Mouse (Mus musculus) heart, postnatal 4 days (tissue): ENCODE measurements at regions not wholly inside any gene's neighbourhood (a gene's known extent, or its start where the extent isn't known, plus 50 kb on each side); places are given as distances from the start of the nearest gene placed in this dataset.
"Not testable (repeated sequence)": the region's sequence is repeated elsewhere in the genome, so short reads cannot be mapped to it uniquely, and the experiment has no call there.

Source experiments
- DNase-seq: peaks from one replicate; pipeline ENCODE4 v3.0.0; 2021

DNA sequence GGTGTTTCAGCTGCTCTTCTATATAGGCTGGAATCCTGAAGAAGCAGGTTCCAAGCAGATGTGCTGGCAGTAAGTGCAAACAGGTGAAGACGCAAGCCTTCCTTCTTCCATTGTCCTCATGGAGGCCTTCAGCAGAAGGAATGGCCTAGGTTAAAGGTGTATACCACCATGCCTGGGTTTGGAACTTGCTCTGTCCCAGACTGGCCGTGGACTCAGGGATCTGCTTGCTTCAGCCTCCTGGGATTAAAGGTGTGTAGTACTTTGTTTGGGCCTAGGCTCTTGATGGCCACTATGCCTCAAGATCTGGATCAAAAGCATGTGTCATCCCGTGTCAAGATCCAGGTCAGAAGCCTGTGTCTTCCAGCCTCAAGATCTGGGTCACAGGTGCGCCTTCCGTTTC is 257.0 kb upstream of the Nr5a2 start:
- DNase-seq = no peak

DNA sequence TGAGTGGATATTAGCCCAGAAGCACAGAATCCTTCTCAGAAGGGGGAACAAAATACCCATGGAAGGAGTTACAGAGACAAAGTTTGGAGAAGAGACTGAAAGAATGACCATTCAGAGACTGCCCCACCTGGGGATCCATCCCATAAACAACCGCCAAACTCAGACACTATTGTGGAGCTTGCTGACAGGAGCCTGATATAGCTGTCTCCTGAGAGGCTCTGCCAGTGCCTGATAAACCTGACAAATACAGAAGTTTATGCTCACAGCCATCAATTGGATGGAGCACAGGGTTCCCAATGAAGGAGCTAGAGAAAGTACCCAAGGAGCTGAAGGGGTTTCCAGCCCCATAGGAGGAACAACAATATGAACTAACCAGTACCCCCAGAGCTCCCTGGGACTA is 254.1 kb upstream of the Nr5a2 start:
- not testable (repeated sequence) for DNase-seq

DNA sequence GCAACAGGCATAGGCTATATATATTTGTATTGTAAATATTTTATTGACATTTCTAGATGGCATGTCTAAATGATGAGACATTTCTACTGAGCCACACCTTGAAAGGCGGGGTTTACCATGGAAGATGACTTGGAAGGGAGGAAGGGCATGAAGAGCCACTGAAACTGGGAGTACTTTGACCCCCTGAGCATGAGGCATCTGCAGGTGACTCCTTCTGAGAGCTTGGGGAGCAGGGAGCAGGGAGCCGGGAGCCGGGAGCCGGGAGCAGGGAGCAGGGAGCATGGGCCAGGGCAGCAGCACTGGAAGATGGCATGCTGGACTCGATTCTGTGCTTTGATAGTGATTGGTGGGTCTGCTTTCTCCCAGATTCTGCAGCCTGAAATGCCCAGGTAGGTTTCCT is 253.5 kb upstream of the Nr5a2 start:
- no peak for DNase-seq

DNA sequence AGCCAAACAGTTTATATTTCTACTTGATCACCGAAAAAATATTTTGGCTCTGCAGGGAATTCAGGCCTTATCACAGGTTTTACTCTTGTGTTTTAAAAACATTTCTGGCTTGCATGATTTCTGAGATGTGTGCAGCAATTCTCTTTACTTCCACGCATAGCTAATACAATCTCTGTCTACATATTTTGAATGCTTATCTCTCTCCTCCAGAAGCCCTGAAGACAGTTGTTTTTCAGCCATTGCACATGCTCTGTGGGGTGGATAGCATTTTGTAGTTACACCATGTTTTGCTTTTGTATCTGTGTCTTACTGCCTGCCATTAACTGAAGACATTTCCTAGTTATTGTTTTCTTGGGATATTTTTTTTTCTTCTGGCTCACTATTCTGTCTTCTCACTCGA is 252.6 kb upstream of the Nr5a2 start:
- no peak for DNase-seq

DNA sequence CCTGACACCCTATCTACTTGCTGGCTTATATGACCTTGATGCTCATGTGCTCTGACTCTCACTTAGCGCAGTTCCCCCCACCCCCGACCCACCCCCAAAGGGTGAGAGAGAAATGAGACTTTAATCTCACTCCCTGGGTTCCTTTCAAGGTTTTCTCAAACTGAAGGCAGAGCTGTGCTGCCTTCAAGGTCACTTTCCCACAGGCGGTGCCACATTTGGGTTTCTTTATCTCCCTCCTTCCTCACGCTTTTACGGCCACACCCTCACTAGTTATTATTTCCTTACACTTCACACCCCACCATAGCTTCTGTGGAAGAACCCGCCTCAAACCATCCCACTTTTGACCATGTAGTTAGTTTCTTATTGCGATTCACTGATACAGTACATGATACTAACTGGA is 244.1 kb upstream of the Nr5a2 start:
- DNase-seq = no peak

DNA sequence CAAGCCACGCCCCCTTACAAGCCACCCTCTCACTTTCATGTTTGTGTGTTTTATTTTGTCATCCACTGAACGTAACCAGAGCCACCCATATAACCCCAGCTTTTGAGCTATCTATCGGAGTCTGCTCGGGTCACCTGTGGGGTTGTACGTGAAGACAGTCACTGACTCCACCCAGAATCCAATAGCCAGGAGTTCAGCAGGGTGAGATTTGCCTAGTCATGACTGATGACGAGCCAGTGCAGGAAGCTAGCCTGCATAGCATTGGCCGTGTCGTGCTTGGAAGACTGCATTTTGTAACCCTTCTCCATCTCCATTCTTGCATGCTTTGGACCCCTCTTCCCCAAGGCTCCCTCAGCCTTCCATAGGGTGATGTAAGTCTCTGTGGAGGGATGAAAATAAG is 243.3 kb upstream of the Nr5a2 start:
- DNase-seq = no peak

- DNase-seq = no peak
Observed at GRCm38 (mm10) chr1:137200931-137201330, 240.7 kb upstream of the Nr5a2 start.

DNA sequence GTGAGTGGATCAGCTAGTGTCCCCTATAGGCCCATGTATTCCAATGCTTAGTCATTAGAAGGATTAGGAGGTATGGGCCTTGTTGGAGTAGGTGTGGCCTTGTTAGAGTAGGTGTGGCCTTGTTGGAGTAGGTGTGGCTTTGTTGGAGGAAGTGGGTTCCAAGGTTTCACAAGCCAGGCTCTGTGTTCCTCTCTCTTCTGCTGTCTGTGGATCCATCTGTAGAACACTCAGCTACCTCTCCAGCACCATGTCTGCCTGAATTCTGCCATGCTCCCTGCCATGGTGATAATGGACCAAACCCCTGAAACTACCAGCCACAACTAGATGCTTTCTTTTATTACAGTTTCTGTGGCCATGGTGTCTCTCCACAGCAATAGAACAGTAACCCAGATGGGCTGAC is 235.7 kb upstream of the Nr5a2 start:
- DNase-seq = no peak

- DNase-seq = no peak
Observed at GRCm38 (mm10) chr1:137195065-137195620, 234.9 kb upstream of the Nr5a2 start.

- DNase-seq = no peak
Observed at GRCm38 (mm10) chr1:137178231-137178630, 218.0 kb upstream of the Nr5a2 start.

DNA sequence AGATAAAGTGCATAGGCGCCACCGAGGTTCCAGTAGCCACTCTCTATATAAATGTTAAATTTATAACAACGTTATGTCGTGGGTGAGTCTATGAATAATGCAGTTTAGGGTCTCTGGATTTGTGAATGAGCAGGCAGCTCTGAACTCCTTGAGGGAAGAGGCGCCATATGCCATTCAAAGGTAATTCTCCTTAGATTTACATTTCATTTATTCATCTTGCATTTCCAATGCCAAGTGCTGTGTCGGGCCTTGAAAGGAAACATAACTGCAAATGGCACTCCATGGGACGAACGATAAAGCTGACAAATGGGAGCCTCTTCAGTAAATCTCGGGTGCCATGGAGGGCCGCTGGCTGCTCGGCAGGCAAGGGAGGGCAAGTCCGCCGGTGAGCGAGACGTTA is 216.4 kb upstream of the Nr5a2 start:
- DNase-seq = no peak

DNA sequence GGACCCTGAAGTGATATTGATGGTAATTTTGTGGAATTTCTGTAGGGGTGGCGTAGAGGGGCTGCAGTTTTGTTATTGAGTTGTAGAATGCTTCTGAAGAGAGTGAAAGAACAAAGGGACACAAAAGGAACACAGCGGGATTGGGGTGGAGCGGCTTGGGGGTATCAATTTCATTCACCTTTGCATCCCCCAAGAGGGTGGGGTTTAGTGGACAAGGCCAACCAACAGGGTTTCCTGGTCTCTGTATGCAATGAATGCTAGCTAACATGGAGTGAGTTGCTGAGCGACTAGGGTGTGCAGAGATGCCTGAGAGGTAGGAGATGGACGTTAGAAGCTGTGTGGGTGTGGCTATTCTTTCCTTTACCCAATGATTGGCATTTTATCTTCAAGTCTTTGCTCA is 213.8 kb upstream of the Nr5a2 start:
- DNase-seq = no peak

DNA sequence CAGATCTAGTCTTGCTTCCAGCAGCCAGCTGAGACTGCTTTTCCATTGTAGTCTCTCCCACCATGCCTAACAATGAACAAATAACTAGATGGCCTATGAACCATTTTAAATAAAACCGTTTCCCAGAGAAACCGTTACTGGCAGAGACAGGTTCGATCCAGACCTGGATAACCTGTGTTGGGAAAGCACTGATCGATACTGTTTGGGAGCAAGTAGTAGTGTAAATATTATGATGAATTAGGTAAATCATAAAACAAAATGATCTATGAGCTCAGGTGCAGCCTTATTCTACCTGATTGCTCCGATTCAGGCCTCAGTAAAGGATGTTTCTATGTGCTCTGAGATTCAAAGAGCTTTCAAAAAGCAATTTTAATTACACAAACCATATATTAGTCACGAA is 211.9 kb upstream of the Nr5a2 start:
- DNase-seq = no peak

- no peak for DNase-seq
Observed at GRCm38 (mm10) chr1:137171451-137171850, 211.2 kb upstream of the Nr5a2 start.

- peak; percentile 8 for DNase-seq
Observed at GRCm38 (mm10) chr1:137147891-137148290, 187.6 kb upstream of the Nr5a2 start.

GRCm38 (mm10) chr1:137141879-137142570 is 181.8 kb upstream of the Nr5a2 start:
- DNase-seq = no peak

DNA sequence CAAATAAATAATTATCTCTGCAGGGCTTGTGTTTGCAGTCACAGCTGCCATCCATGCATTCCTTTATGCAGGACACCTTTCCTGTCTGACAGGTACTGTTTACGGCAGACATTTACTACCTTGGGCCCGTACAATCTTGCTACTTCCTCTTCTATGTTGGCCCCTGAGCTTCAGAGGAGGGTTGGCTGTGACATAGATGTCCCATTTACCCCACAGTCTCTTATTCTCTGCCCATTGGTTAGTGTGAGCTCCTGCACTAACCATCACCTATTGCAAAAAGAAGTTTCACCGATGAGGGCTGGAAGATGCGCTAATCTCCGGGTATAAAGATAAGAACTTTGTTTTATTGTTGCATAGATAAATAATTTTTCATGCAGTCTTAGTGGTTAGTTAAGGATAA is 181.1 kb upstream of the Nr5a2 start:
- no peak for DNase-seq

DNA sequence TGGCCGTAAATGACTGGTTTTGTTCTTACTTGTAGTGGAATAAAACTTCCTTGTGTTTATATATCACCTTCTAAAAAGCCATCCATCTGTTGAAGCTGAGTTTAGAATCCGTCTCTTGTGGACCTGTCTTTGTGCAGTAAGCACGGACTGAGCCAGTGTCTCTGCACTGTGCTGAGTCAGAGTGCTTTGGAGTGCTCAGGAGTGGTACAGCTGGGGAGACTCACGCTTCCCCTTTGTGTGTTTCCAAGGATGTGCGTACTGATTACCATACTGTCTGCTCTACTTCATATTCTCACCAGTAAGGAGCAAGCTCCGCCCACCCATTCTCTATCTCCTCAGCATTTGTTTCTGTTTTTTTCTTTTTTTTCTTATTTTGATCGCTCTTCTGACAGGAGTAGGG is 175.9 kb upstream of the Nr5a2 start:
- DNase-seq = no peak

- no peak for DNase-seq
Observed at GRCm38 (mm10) chr1:137133734-137134133, 173.5 kb upstream of the Nr5a2 start.

- no peak for DNase-seq
Observed at GRCm38 (mm10) chr1:137130264-137130663, 170.0 kb upstream of the Nr5a2 start.

- DNase-seq = no peak
Observed at GRCm38 (mm10) chr1:137129116-137129515, 168.9 kb upstream of the Nr5a2 start.

DNA sequence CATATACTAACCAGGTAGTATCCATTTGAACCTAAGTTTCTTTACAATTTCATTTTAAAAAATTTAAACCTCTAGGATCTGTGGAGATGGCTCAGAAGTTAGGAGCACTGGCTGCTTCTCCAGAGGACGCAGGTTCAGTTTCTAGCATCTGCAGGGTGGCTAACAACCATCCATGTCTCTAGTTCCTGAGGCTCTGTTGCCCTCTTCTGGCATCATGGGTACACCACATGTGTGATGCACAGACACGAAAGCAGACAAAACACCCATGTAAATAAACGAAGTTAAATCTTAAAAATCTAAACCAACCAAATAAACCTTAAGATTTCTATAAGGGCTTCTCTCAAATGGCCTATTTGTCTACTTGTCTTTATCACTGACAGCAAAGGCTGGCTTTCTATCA is 157.6 kb upstream of the Nr5a2 start:
- no peak for DNase-seq

GRCm38 (mm10) chr1:137106444-137106843 is 146.2 kb upstream of the Nr5a2 start:
- no peak for DNase-seq

GRCm38 (mm10) chr1:137091762-137092161 is 131.5 kb upstream of the Nr5a2 start:
- no peak for DNase-seq

DNA sequence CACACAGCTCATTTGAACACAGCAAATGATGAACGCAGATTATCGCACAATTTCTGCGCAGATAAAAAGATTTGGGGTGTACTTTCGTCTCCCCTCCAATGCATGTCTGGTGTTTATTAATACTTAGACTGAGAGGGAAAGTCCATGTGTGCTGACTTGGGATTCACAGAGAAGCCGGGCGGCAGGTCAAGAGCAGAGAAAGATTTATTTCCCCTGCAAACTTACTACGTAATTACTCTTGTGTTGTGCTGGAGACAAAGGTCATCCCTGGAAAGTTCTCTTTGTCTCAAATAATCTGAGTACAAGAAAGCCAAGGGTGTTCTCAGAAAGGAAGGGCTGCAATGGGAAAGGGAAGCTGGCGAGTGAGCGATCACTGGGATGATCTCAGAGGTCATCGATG is 127.9 kb upstream of the Nr5a2 start:
- no peak for DNase-seq
